Mouse (Mus musculus) testis, postnatal 14 days (tissue): ENCODE results near the gene Fam20c.

Source experiments
- DNase-seq: peaks from one replicate; pipeline ENCODE4 v3.0.0; 2021; ENCODE audit warnings: low spot score

Fam20c gene

GRCm38 (mm10) chr5:138756311-138757085 lies 2.2 kb downstream of the Fam20c start:
- DNase-seq: peak; percentile 58

- DNase-seq: no peak
Observed at GRCm38 (mm10) chr5:138757135-138757534, 2.8 kb downstream of the Fam20c start.

GRCm38 (mm10) chr5:138757616-138758015 lies 3.3 kb downstream of the Fam20c start:
- no peak for DNase-seq

GRCm38 (mm10) chr5:138758533-138758932 lies 4.2 kb downstream of the Fam20c start:
- no peak for DNase-seq

GRCm38 (mm10) chr5:138761836-138762334 lies 7.6 kb downstream of the Fam20c start:
- no peak for DNase-seq

- no peak for DNase-seq
Observed at GRCm38 (mm10) chr5:138762361-138762760, 8.0 kb downstream of the Fam20c start.

GRCm38 (mm10) chr5:138764601-138765000 lies 10.3 kb downstream of the Fam20c start:
- DNase-seq: no peak

GRCm38 (mm10) chr5:138767650-138768049 lies 13.3 kb downstream of the Fam20c start:
- DNase-seq: no peak

- DNase-seq: no peak
Observed at GRCm38 (mm10) chr5:138768704-138769103, 14.4 kb downstream of the Fam20c start.

GRCm38 (mm10) chr5:138769126-138769525 lies 14.8 kb downstream of the Fam20c start:
- DNase-seq: peak; percentile 41

GRCm38 (mm10) chr5:138775096-138775495 lies 20.8 kb downstream of the Fam20c start:
- DNase-seq: no peak

- no peak for DNase-seq
Observed at GRCm38 (mm10) chr5:138776346-138776745, 22.0 kb downstream of the Fam20c start.

GRCm38 (mm10) chr5:138778731-138779463 lies 24.6 kb downstream of the Fam20c start:
- DNase-seq: no peak

- DNase-seq: no peak
Observed at GRCm38 (mm10) chr5:138779655-138780054, 25.3 kb downstream of the Fam20c start.

- no peak for DNase-seq
Observed at GRCm38 (mm10) chr5:138782697-138783096, 28.4 kb downstream of the Fam20c start.

- DNase-seq: no peak
Observed at GRCm38 (mm10) chr5:138783181-138783580, 28.9 kb downstream of the Fam20c start.

GRCm38 (mm10) chr5:138785986-138786515 lies 31.7 kb downstream of the Fam20c start:
- DNase-seq: no peak

- DNase-seq: no peak
Observed at GRCm38 (mm10) chr5:138787648-138788047, 33.3 kb downstream of the Fam20c start.

GRCm38 (mm10) chr5:138788481-138789211 lies 34.3 kb downstream of the Fam20c start:
- DNase-seq: peak; percentile 29

- DNase-seq: no peak
Observed at GRCm38 (mm10) chr5:138790954-138791480, 36.7 kb downstream of the Fam20c start.

GRCm38 (mm10) chr5:138801588-138802116 lies 47.3 kb downstream of the Fam20c start:
- no peak for DNase-seq

GRCm38 (mm10) chr5:138804286-138804685 lies 50.0 kb downstream of the Fam20c start:
- no peak for DNase-seq
